33 mouse cellular contexts compared by ENCODE assay signal in the genomic region with DNA sequence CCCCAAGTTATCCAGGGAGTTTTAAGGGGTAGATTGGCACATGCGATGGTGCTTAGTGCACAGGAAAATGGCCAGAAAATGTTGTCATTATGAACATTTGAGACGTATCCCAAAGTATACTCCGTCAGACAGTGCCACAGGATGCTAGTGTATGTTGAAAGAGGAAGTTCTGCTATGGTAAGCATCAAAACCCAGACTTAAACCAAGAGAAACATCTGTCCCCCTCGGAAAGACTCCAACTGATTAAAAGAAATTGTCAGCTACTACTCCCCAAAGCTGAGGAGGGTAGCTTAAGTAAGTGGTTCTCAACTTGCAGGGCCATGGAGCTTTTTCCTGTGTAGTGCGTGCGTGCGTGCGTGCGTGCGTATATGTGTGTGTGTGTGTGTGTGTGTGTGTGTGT. TPM values are rescaled to one million over a fixed set of nuclear protein-coding genes. Genes with fewer than 3 reads are reported as not detected.
A peak's percentile ranks its signal among the peaks of the same experiment; 100 is the strongest.
DNase-seq lines count a peak whose midpoint lies in the region; ATAC-seq lines count a peak whose summit lies in the region.
"Had no signal": no experiment of that assay in that cellular context is flagged by ENCODE, and none has a peak within 500 bp of the region (broad histone marks: within the 10 kb centered on the region; RNA-seq: fewer than 3 reads in every experiment).

No protein-coding gene starts in this region.

- no peaks in the 10 kb centered on the region for H3K36me3 ChIP-seq in heart, embryonic 10.5 days
- H3K36me3 ChIP-seq: forebrain, embryonic 10.5 days had no signal

- no peak overlapping the region for H3K27ac ChIP-seq in heart, embryonic 10.5 days
- H3K27ac ChIP-seq: forebrain, embryonic 13.5 days; gastrocnemius, adult 2 months; heart, adult 2 months; hindbrain, embryonic 14.5 days; hindbrain, postnatal 0 days had no signal

- peak; percentile 28 for ATAC-seq in common myeloid progenitor, adult 5-6 weeks (replicated peaks; ENCODE audit: low read depth, poor library complexity, severe bottlenecking)
- ATAC-seq in megakaryocyte progenitor cell, adult 5-6 weeks (replicated peaks; ENCODE audit: poor library complexity), result peak; percentile 19
- ATAC-seq: inflammation-experienced regulatory T-cells, adult 6 months had no signal

- H3K4me1 ChIP-seq in heart, embryonic 10.5 days, result peaks cover 5% of the 10 kb centered on the region; the same call in 1 of the 2 replicates

- 92% methylated on average over 10 of the region's 10 CpGs for WGBS in heart, embryonic 10.5 days

- peaks cover 32% of the 10 kb centered on the region for H3K27me3 ChIP-seq in heart, embryonic 10.5 days (ENCODE audit: insufficient read depth, poor library complexity, severe bottlenecking)

- H3K9me3 ChIP-seq in heart, embryonic 10.5 days, result no peaks in the 10 kb centered on the region
- H3K9me3 ChIP-seq: forebrain, embryonic 10.5 days; forebrain, embryonic 13.5 days had no signal

- peak; percentile 54 for DNase-seq in heart, embryonic 10.5 days (ENCODE audit: low spot score)
- DNase-seq in heart, postnatal 25 days (ENCODE audit: low spot score), result no peak
- peak; percentile 16 for DNase-seq in A20 (ENCODE audit: low read depth, low spot score)
- no peak for DNase-seq in frontal cortex, adult 2 months (ENCODE audit: extremely low spot score in 1 of 2, low spot score in 1 of 2)
- no peak for DNase-seq in urinary bladder, postnatal 10 days (ENCODE audit: low spot score)
- DNase-seq: adrenal gland, adult 2 months; adrenal gland, postnatal 14 days; cerebellum, adult 11 months; cerebellum, adult 2 months; cerebellum, adult 9-11 months; cerebellum, postnatal 36 days; gastrocnemius, adult 2 months; gastrocnemius, postnatal 14 days; heart, adult 2 months; heart, postnatal 4 days had no signal

- no peak overlapping the region for H3K4me3 ChIP-seq in heart, embryonic 10.5 days
- H3K4me3 ChIP-seq: heart, adult 2 months had no signal

- intact Hi-C loops in heart, postnatal 25 days (cut with DNase I), result loop anchor here (2.0 to 5.0 kb wide), 2 partner anchors 125 to 240 kb away; no protein-coding TSS in a partner anchor

RNA-seq across cellular contexts. Expression of gene Olfr545, which starts 12.6 kb away (rescaled TPM):
- 0.11 TPM in 1 of 2 replicates, not detected in the other for polyA plus RNA-seq in heart, embryonic 10.5 days (2016; fragmentation: Nextera tagmentation; extraction: Ambion mirVana)
- total RNA-seq in heart, postnatal 25 days (2021), result not detected
- not detected in 2 replicates for total RNA-seq in common myeloid progenitor, adult 5-6 weeks (2017)
- not detected in 2 replicates for total RNA-seq in megakaryocyte progenitor cell, adult 5-6 weeks (2015)
- total RNA-seq in megakaryocyte progenitor cell, adult 5-6 weeks (2017), result not detected in 2 replicates
- 0.10 TPM in 1 of 2 replicates, not detected in the other for polyA plus RNA-seq in frontal cortex, adult 2 months (2012; rRNA removed)
- total RNA-seq: adrenal gland, adult 2 months; adrenal gland, postnatal 14 days; adrenal gland, postnatal 4 days; ES-E14; gastrocnemius, adult 2 months; gastrocnemius, postnatal 14 days; gastrocnemius, postnatal 4 days; heart, adult 2 months; heart, postnatal 4 days; hindbrain, postnatal 0 days had no signal
- polyA plus RNA-seq: adrenal gland, adult 2 months; cerebellum, adult 2 months; embryonic facial prominence, embryonic 11.5 days; embryonic facial prominence, embryonic 14.5 days; forebrain, embryonic 16.5 days; heart, adult 2 months; heart, embryonic 11.5 days; heart, embryonic 14.5 days; heart, postnatal 0 days; hindbrain, embryonic 11.5 days; inflammation-experienced regulatory T-cells, adult 6 months; intestine, embryonic 16.5 days had no signal

RNA-seq across cellular contexts. Expression of gene Olfr547, which starts 22.6 kb away (rescaled TPM):
- not detected in 2 replicates for polyA plus RNA-seq in heart, embryonic 10.5 days (2016; fragmentation: Nextera tagmentation; extraction: Ambion mirVana)
- total RNA-seq in heart, postnatal 25 days (2021), result not detected
- not detected in 2 replicates for total RNA-seq in common myeloid progenitor, adult 5-6 weeks (2017)
- total RNA-seq in megakaryocyte progenitor cell, adult 5-6 weeks (2015), result not detected in 2 replicates
- total RNA-seq in megakaryocyte progenitor cell, adult 5-6 weeks (2017), result not detected in 2 replicates
- polyA plus RNA-seq in frontal cortex, adult 2 months (2012; rRNA removed), result not detected in 2 replicates
- total RNA-seq: adrenal gland, adult 2 months; adrenal gland, postnatal 14 days; adrenal gland, postnatal 4 days; ES-E14; gastrocnemius, adult 2 months; gastrocnemius, postnatal 14 days; gastrocnemius, postnatal 4 days; heart, adult 2 months; heart, postnatal 4 days; hindbrain, postnatal 0 days had no signal
- polyA plus RNA-seq: adrenal gland, adult 2 months; cerebellum, adult 2 months; embryonic facial prominence, embryonic 11.5 days; embryonic facial prominence, embryonic 14.5 days; forebrain, embryonic 10.5 days; forebrain, embryonic 13.5 days; forebrain, embryonic 16.5 days; heart, adult 2 months; heart, embryonic 11.5 days; heart, embryonic 14.5 days; heart, postnatal 0 days; hindbrain, embryonic 11.5 days; hindbrain, embryonic 14.5 days; hindbrain, postnatal 0 days; inflammation-experienced regulatory T-cells, adult 6 months; intestine, embryonic 16.5 days had no signal

RNA-seq across cellular contexts. Expression of gene Olfr544, which starts 23.8 kb away (rescaled TPM):
- 0.04 TPM in 2 replicates for polyA plus RNA-seq in heart, embryonic 10.5 days (2016; fragmentation: Nextera tagmentation; extraction: Ambion mirVana)
- total RNA-seq in heart, postnatal 25 days (2021), result not detected
- not detected in 2 replicates for total RNA-seq in common myeloid progenitor, adult 5-6 weeks (2017)
- total RNA-seq in megakaryocyte progenitor cell, adult 5-6 weeks (2015), result not detected in 2 replicates
- total RNA-seq in megakaryocyte progenitor cell, adult 5-6 weeks (2017), result not detected in 2 replicates
- polyA plus RNA-seq in frontal cortex, adult 2 months (2012; rRNA removed), result not detected in 2 replicates
- total RNA-seq: adrenal gland, adult 2 months; adrenal gland, postnatal 14 days; adrenal gland, postnatal 4 days; ES-E14; gastrocnemius, adult 2 months; gastrocnemius, postnatal 14 days; gastrocnemius, postnatal 4 days; heart, adult 2 months; heart, postnatal 4 days; hindbrain, postnatal 0 days had no signal
- polyA plus RNA-seq: adrenal gland, adult 2 months; cerebellum, adult 2 months; embryonic facial prominence, embryonic 11.5 days; heart, adult 2 months; heart, postnatal 0 days; inflammation-experienced regulatory T-cells, adult 6 months; intestine, embryonic 16.5 days had no signal

RNA-seq across cellular contexts. Expression of gene Olfr548-ps1, which starts 28.8 kb away (rescaled TPM):
- polyA plus RNA-seq in heart, embryonic 10.5 days (2016; fragmentation: Nextera tagmentation; extraction: Ambion mirVana), result not detected in 2 replicates
- not detected for total RNA-seq in heart, postnatal 25 days (2021)
- total RNA-seq in common myeloid progenitor, adult 5-6 weeks (2017), result not detected in 2 replicates
- not detected in 2 replicates for total RNA-seq in megakaryocyte progenitor cell, adult 5-6 weeks (2015)
- total RNA-seq in megakaryocyte progenitor cell, adult 5-6 weeks (2017), result not detected in 2 replicates
- polyA plus RNA-seq in frontal cortex, adult 2 months (2012; rRNA removed), result not detected in 2 replicates
- total RNA-seq: adrenal gland, adult 2 months; adrenal gland, postnatal 14 days; adrenal gland, postnatal 4 days; ES-E14; gastrocnemius, adult 2 months; gastrocnemius, postnatal 14 days; gastrocnemius, postnatal 4 days; heart, adult 2 months; heart, postnatal 4 days; hindbrain, postnatal 0 days had no signal
- polyA plus RNA-seq: adrenal gland, adult 2 months; cerebellum, adult 2 months; embryonic facial prominence, embryonic 11.5 days; embryonic facial prominence, embryonic 14.5 days; forebrain, embryonic 10.5 days; forebrain, embryonic 13.5 days; forebrain, embryonic 16.5 days; heart, adult 2 months; heart, embryonic 11.5 days; heart, embryonic 14.5 days; heart, postnatal 0 days; hindbrain, embryonic 11.5 days; hindbrain, embryonic 14.5 days; hindbrain, postnatal 0 days; inflammation-experienced regulatory T-cells, adult 6 months; intestine, embryonic 16.5 days had no signal

RNA-seq across cellular contexts. Expression of gene Olfr543, which starts 30.4 kb away (rescaled TPM):
- 0.19 and 0.22 TPM in 2 replicates for polyA plus RNA-seq in heart, embryonic 10.5 days (2016; fragmentation: Nextera tagmentation; extraction: Ambion mirVana)
- not detected for total RNA-seq in heart, postnatal 25 days (2021)
- not detected in 2 replicates for total RNA-seq in common myeloid progenitor, adult 5-6 weeks (2017)
- total RNA-seq in megakaryocyte progenitor cell, adult 5-6 weeks (2015), result not detected in 2 replicates
- total RNA-seq in megakaryocyte progenitor cell, adult 5-6 weeks (2017), result not detected in 2 replicates
- polyA plus RNA-seq in frontal cortex, adult 2 months (2012; rRNA removed), result 0.08 TPM in 1 of 2 replicates, not detected in the other
- total RNA-seq: adrenal gland, adult 2 months; adrenal gland, postnatal 14 days; adrenal gland, postnatal 4 days; gastrocnemius, adult 2 months; gastrocnemius, postnatal 14 days; gastrocnemius, postnatal 4 days; heart, adult 2 months; heart, postnatal 4 days; hindbrain, postnatal 0 days had no signal
- polyA plus RNA-seq: adrenal gland, adult 2 months; cerebellum, adult 2 months; heart, adult 2 months; heart, postnatal 0 days had no signal

Comparison
In these comparisons a context has a peak if more than half of its experiments do, and no peak if none do; other contexts are left out.
1. DNase-seq: peak in heart, embryonic 10.5 days (single experiment) and A20 (single experiment); none in heart, postnatal 25 days (single experiment), frontal cortex, adult 2 months (0 of 2) and urinary bladder, postnatal 10 days (single experiment).